Mouse (Mus musculus) kidney, adult 2 months (tissue): Measurements from ENCODE around the gene Tubb4b. TPM values are rescaled to one million over a fixed set of nuclear protein-coding genes. Genes with fewer than 3 reads are reported as not detected.

ENCODE experiments used
- DNase-seq: peaks from one replicate; pipeline ENCODE4 v3.0.0; 2021
- H3K27ac ChIP-seq: fragments of 200-500 bp; 2 replicates; pipeline ENCODE4 v1.5.1; 2012; ENCODE audit warnings: low read depth, low read length, control low read depth, inconsistent platforms; ENCODE audit not compliant: insufficient read depth
- H3K27me3 ChIP-seq: fragments of 200-500 bp; replicated peaks from 2 replicates; pipeline ENCODE4 v1.6.1; 2012; ENCODE audit warnings: mild to moderate bottlenecking, moderate library complexity, low read length, inconsistent platforms; ENCODE audit not compliant: control insufficient read depth, insufficient read depth
- H3K36me3 ChIP-seq: fragments of 200-500 bp; 2 replicates; pipeline ENCODE4 v1.6.1; 2012; ENCODE audit warnings: mild to moderate bottlenecking, moderate library complexity, low read length, inconsistent platforms; ENCODE audit not compliant: control insufficient read depth, insufficient read depth
- H3K4me1 ChIP-seq: fragments of 200-500 bp; 2 replicates; pipeline ENCODE4 v1.6.1; 2011; ENCODE audit warnings: low read length; ENCODE audit not compliant: control insufficient read depth, insufficient read depth
- H3K4me3 ChIP-seq: fragments of 200-500 bp; 2 replicates; pipeline ENCODE4 v1.5.1; 2011; ENCODE audit warnings: mild to moderate bottlenecking, low read depth, low read length, control low read depth; ENCODE audit not compliant: insufficient read depth
- CTCF ChIP-seq: fragments of 200-500 bp; conservative IDR thresholded peaks from 2 replicates; pipeline ENCODE4 v1.5.1; 2011; ENCODE audit warnings: low read depth, mild to moderate bottlenecking, control low read depth, low read length, moderate library complexity, mixed read lengths; ENCODE audit not compliant: insufficient read depth, insufficient read length
- POLR2A ChIP-seq: fragments of 200-500 bp; IDR thresholded peaks from one replicate; pipeline ENCODE4 v1.6.1; 2011; ENCODE audit warnings: low read depth, low read length, control low read depth
- WGBS: fragments of 180-500 bp; shearing (Covaris S2); methylation state at CpG from one replicate; pipeline ENCODE4 v1.1.7; 2018; 5-methylcytosine and 5-hydroxymethylcytosine counted together
- polyA plus RNA-seq: library from polyadenylated mRNA; depleted of rRNA; stranded (reverse); fragments of >200 nt; gene quantifications from 2 replicates; pipeline ENCODE4 v1.2.3, GENCODE M21; 2012

The Tubb4b gene
- polyA plus RNA-seq, 1 experiment, result 314 TPM

- peaks cover 10% of the 10 kb centered on the region; the same call in 1 of the 2 replicates for H3K4me1 ChIP-seq
- 23% methylated on average over 2 of the region's 2 CpGs for WGBS
- 0 out of 2 replicates have a peak overlapping the region, but pooled peaks have one; percentile 43 for H3K4me3 ChIP-seq
- no peaks in the 10 kb centered on the region; the same call in 1 of the 2 replicates for H3K36me3 ChIP-seq
- H3K27me3 ChIP-seq, result no peaks in the 10 kb centered on the region
- no peak for TF ChIP-seq POLR2A
- TF ChIP-seq CTCF, result no peak
- H3K27ac ChIP-seq, result peak overlapping the region; percentile 93
- no peak for DNase-seq
These were observed 27.3 kb downstream of the Tubb4b start for GRCm38 (mm10) chr2:25197191-25197590.

GRCm38 (mm10) chr2:25196172-25196954 is 28.1 kb downstream of the Tubb4b start, which contains the start of gene Tor4a:
Gene Tor4a (minus strand): TSS chr2:25196886.
- peak; percentile 96 for DNase-seq
- 16% methylated on average over 8 of the region's 8 CpGs for WGBS
- Histone ChIP-seq H3K27ac (peak within 1 kb of the TSS; percentile 93), H3K27me3 (no peaks in the 10 kb centered on the region), H3K4me3 (peak within 1 kb of the TSS; percentile 43), H3K4me1 (peaks cover 10% of the 10 kb centered on the region; the same call in 1 of the 2 replicates), H3K36me3 (no peaks in the 10 kb centered on the region; the same call in 1 of the 2 replicates)
- peak; percentile 55 for TF ChIP-seq POLR2A
- no peak for TF ChIP-seq CTCF

DNA sequence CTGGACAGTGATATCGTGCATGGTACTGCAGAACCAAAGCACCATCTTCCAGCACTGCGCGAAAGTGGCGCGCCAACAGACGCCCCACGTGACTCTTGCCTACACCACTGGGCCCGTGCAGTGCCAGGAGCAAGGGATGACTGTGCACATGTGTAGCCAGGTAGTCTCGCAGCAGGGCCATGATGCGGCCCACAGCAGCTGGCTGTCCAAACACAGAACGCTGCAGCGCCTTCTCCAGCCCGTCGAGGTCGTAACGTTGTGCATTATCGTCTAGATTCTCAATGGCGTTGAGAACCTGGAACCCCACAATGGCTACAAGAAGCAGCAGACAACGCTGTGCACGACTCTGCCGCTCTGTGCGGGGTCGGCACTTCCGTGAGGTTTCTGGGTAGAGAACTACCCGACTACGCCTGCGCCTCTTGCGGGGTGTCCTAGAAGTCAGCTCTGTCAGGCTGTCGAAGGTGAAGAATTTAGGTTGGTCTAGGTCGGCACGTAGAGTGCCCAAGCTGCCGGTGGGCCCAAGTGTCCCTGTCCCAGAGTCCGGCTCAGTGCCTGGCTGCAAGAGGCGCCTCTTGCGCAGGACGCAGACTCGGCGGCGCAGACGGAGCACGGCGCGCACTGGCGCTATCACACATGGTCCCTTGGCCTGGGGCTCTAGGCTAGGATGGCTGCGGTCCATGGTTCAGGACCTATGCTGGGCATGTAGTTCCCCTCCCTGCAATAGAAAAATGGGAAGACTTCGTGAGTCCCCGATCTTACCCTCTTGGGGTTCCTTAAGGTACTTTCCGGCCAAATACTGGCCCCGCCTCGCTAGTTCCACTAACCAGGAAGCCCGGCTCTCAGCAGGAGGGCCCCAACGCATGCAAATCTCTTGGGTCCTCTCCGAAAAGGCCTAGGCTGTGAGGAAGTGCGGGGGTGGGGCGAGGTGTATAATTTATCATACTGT is 29.0 kb downstream of the Tubb4b start:
- peak; percentile 91 for DNase-seq

DNA sequence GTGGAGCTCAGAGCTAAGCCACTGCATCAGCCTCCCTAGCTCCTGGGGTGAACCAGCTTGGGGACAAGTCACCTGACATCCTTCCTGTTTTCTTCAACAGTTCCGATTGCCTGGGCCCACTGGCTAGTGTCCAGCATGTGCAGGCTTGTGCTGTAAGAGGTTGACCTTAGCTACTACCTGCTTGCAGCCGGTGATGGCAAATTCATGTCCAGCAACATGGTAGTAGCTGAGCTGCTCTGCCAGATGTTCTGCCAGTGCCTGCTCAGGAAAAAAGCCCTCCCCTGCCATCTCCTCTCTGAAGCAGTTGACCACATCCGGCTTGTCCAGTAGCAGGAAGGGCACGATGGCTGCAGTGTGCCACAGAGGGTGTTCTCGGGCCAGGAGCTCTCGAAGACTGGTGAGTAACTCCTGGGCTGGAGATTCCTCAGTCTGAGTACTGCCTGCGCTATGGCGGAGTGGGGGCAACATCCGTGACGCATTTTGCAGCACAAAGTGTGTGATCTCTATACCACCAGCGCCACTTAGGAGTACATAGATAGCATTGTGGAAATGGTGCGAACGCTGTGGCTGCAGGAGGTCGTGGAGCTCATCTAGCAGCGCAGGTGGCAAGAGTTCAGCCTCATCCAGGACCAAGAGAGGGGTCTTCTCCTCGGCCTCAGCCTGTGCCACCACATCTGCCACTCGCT is 29.9 kb downstream of the Tubb4b start:
- no peak for DNase-seq
- no peaks in the 10 kb centered on the region for H3K27me3 ChIP-seq
- no peaks in the 10 kb centered on the region for H3K36me3 ChIP-seq
- peak overlapping the region; percentile 43; the same call in 1 of the 2 replicates for H3K4me3 ChIP-seq
- TF ChIP-seq POLR2A (no peak), CTCF (no peak)
- H3K4me1 ChIP-seq, result peaks cover 10% of the 10 kb centered on the region; the same call in 1 of the 2 replicates
- WGBS, result 69% methylated on average over 17 of the region's 17 CpGs
- peak overlapping the region; percentile 21 for H3K27ac ChIP-seq

More for the DNA sequence above, 29.0 kb downstream of the Tubb4b start:
- Histone ChIP-seq H3K4me1 (peaks cover 10% of the 10 kb centered on the region; the same call in 1 of the 2 replicates), H3K4me3 (peak overlapping the region; percentile 43), H3K27ac (peak overlapping the region; percentile 93), H3K36me3 (no peaks in the 10 kb centered on the region; the same call in 1 of the 2 replicates), H3K27me3 (no peaks in the 10 kb centered on the region)
- no peak for TF ChIP-seq POLR2A
- TF ChIP-seq CTCF, result no peak
- 25% methylated on average over 55 of the region's 55 CpGs for WGBS

GRCm38 (mm10) chr2:25194006-25194405 is 30.5 kb downstream of the Tubb4b start:
- TF ChIP-seq POLR2A (no peak), CTCF (no peak)
- no peaks in the 10 kb centered on the region for H3K27me3 ChIP-seq
- no peak overlapping the region for H3K4me3 ChIP-seq
- H3K4me1 ChIP-seq, result peaks cover 10% of the 10 kb centered on the region; the same call in 1 of the 2 replicates
- H3K36me3 ChIP-seq, result no peaks in the 10 kb centered on the region
- 61% methylated on average over 5 of the region's 5 CpGs for whole genome bisulfite sequencing
- peak overlapping the region; percentile 21 for H3K27ac ChIP-seq
- no peak for DNase-seq

- TF ChIP-seq CTCF, result peak; percentile 99
- no peak for TF ChIP-seq POLR2A
- Histone ChIP-seq H3K36me3 (no peaks in the 10 kb centered on the region), H3K27me3 (no peaks in the 10 kb centered on the region), H3K4me3 (no peak overlapping the region), H3K4me1 (peaks cover 10% of the 10 kb centered on the region; the same call in 1 of the 2 replicates), H3K27ac (peak overlapping the region; percentile 21; the same call in 1 of the 2 replicates)
- DNase-seq, result peak; percentile 94
- WGBS, result 0% methylated on average over 6 of the region's 6 CpGs
These were observed 31.2 kb downstream of the Tubb4b start for GRCm38 (mm10) chr2:25193330-25193770.
